Mouse (Mus musculus) erythroblast, embryonic 14.5 days (primary cell): Measurements from ENCODE around the gene Mucl2.
"Not testable (repeated sequence)": the region's sequence is repeated elsewhere in the genome, so short reads cannot be mapped to it uniquely, and the experiment has no call there.

ENCODE experiments used
- GATA1 ChIP-seq: IDR thresholded peaks from 2 replicates; pipeline ENCODE4 v1.6.1; 2012; ENCODE audit warnings: low read length, inconsistent platforms, mixed read lengths
- TAL1 ChIP-seq: IDR thresholded peaks from 3 replicates; pipeline ENCODE4 v1.6.1; 2012; ENCODE audit warnings: low read length, inconsistent platforms, mixed read lengths

DNA sequence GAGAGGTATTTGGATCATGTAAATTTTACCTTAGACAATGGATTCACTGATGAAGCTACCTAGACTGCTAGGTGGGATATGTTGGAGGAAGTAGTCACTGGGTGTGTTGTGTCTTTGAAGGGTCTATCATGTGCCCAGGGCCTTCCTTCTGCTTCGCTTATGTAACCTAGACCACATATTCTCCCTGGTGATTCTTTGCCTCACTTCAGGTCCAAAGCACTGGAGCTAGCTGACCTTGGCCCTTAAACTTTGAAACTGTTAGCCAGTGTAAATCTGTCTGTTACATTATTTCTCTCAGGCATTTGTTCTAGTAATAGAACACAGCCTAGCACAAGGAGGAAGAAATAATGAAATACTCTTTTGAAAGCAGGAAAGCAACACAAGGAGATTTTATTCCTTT is 13.9 kb upstream of the Mucl2 start:
- TF ChIP-seq GATA1, TAL1: not testable (repeated sequence)
